Mouse (Mus musculus): ENCODE data around the gene Arid4b.

The Arid4b gene

DNA sequence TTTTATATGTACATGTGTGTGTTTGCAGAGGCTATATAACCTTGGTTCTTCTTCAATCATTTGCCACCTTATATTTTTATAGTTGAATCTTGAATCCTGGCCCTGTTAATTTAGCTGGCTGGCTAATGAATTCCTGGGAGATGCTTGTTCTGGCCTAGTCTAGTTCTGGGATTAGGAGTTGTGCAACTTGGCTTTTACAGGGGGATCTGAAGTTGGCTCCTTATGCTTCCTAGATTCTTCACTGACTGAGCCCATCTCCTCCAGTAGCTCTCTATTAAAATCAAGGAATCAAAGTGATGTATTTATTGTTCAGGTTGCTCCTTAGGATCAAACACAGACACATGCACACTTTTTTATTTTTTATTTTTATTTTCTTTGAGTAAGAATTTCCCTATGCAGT is 3.5 kb upstream of the Arid4b start:
- no peak for DNase-seq (ENCODE audit: extremely low read depth, insufficient read length, low spot score)

DNA sequence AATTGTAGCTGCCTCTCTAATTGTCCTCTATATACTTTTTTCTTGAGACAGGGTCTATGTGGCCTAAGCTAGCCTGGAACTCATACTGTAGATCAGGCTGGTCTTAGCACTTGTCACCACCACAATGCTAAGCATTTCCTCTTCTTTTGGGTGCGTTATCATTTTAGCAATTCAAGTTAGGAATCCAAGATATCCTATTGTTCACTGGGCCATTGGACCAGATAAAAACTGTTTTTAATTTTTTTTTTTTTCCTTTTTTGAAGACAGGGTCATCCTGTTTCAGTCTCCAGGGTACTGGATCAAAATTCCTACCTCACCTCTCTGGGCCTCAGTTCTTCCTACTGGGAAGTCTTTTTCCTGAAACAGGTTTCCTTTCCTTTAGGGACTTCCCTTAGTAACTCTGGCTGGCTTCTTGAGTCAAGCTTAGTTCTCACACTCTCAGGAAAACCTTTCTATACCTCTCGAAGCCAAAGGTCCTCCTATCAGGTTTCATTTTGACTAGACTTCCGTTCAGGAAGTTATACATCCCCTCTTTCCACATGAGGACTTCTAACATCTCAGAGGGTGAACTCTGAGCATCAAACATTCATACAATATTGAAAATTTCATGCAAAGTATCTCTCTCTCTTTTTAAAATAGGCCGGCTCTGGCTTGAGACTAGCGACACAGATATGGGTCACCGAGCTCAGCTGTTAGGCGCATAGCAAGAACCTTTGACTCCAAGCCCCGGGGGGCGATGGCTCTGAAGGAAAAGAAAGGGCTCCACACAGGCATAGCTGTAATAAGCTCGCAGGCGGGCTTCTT is 621 bp upstream of the Arid4b start:
- DNase-seq (ENCODE audit: extremely low read depth, insufficient read length, low spot score) = no peak

DNA sequence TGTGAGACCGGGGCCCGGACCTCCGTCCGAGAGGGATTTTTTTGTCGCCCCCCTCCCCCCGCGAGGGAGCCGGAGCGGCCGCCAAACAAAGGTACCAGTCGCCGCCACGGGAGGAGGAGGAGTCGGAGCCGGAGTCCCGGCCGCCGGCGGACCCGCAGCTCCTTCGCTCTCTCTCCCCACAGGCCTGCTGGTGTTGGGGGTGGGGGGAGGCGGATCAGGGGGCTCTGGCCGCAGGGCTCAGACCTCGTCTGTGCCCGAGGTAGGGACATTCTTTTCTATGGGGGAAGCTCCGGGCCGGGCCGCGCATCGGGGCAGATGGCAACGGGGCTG is 875 bp downstream of the Arid4b start:
- DNase-seq (ENCODE audit: extremely low read depth, insufficient read length, low spot score) = no peak

DNA sequence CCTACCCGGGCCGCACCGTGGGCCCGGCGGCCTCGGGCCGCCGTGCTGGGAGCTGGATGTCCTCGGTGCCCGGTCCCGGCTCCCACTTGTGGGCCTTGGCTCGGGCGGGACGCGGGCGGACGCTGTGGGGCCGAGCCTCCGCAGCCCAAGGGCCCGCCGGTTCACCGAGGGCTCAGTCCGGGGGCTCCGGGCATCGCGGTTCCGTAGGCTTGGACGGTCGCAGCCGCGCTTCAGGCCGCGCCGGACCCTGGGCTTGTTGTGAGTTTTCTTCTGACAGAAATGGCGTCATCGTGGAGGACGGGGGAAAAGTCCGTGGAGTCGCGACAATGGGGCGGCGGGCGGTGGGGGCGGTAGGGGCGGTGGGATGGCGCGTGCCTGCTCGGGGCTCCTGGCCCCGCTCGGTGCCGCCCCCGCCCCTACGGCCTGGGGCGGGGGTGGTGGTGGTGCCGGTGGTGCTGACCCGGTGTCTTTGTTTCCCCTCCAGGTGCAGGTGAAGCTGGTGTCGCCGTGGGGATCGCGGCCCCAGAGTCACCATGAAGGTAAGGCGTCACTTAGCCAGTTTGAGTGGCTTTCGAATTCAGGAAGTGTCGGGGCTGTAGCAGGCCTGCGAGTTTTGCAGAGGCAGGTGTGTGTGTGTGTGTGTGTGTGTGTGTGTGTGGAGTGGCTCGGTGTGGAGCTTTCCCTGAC is 1.5 kb downstream of the Arid4b start:
- peak; percentile 39 for DNase-seq (ENCODE audit: extremely low read depth, insufficient read length, low spot score)

DNA sequence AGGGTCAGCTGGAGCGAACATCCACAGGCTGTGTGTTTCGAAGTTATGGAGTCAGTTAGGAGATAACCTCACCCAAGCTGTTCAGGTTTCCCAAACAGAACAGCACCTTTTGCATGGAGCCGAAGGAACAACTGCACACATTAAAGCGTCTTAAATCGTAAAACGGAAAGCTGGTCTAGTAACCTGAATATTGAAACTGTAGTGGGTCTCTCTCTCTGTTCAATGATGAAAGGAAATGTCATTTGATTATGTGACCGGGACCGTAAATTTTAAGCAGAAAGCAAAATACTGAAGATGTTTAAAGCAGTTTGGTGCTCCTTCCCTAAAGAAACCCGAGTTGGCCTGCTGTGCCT is 2.0 kb downstream of the Arid4b start:
- DNase-seq (ENCODE audit: extremely low read depth, insufficient read length, low spot score) = no peak

DNA sequence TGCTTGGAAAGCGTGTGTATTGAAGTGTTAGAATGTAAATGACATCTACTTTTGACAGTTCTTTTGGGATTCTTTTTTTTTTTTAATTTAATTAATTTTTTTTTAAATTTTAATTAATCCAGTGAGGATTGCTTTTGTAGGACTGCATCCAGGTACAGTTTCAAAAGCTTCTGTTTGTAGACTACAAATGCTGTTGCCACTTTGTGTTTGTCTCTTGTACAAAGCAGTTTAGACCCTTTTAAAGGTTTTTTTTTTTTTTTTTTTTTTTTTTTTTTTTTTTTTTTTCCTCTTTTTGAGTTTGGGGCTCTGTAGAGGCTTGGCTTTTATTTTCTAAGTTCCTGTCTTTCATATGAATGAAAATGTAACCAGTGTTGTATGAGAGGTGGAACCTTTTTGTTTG is 2.7 kb downstream of the Arid4b start:
- no peak for DNase-seq (ENCODE audit: extremely low read depth, insufficient read length, low spot score)

DNA sequence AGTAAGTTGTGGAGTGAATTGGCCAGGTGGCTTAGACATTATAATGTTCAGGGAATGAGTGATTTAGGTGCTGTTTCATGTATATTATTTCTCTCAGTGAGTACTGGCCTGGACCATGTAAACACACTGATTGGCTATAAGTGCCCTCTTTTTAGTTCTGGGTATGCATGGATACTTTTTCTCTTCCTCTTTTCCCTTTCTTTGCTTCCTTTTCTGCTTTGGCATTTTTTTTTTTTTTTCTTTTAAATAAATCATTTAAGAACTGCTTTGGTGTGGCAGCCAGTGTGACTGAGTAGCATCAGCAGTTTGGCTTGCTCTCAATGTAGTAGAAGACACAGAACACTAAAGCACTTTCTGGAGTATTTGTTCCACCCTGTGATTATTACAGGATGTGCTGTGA is 5.0 kb downstream of the Arid4b start:
- no peak for DNase-seq (ENCODE audit: extremely low read depth, insufficient read length, low spot score)

DNA sequence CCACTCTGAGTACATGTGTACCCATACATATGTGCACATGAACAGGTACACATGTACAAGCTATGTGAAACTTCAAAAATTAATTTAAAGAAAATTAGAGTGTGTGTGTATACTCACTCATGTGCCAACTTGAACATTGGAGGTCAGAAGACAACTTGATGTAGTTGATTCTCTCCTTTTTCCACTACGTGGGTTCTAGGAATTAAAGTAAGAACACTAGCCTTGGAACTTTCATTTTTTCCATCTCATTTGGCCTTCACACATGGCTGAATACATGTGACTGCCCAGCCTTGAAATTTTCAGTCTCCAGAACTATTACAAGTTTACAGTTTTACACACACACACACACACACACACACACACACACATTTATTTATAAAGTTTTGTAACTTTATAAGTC is 6.3 kb downstream of the Arid4b start:
- no peak for DNase-seq (ENCODE audit: extremely low read depth, insufficient read length, low spot score)

DNA sequence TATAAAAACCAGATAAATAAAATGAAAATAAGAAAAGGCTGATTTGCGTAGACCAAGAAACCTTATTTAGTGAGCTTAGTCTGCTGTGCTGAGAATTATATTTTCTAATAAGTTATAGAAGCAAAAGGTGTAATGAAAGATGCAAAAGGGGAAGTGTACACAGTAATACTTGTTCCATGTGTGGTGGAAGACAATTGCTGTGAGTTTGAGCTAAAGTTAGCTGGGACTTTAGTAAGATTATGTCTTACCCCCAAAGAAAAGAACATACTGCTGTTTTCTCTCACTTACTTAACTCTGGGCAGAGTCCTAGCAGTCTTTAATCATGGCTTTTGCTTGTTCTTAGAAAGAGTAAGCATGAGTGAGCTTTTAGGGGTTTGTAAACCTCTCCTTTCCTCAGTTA is 11.3 kb downstream of the Arid4b start:
- no peak for DNase-seq (ENCODE audit: extremely low read depth, insufficient read length, low spot score)

DNA sequence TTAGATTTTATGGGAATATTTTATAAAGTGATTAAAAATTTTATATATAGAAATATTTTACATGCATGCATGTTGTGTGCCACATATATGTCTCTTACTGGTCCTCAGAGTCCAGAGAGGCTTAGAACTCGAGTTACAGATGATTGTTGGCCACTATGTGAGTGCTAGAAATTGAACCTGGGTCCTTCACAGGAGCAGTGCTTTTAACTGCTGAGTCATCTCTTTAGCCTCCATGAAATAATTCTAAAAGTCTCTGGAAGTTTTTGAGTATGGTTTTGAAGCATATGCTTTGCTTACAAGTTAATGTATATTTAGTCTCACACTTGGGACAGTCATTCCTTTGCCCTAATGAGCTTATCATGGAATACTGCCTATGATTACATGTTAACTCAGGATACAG is 12.3 kb downstream of the Arid4b start:
- DNase-seq (ENCODE audit: extremely low read depth, insufficient read length, low spot score) = no peak

DNA sequence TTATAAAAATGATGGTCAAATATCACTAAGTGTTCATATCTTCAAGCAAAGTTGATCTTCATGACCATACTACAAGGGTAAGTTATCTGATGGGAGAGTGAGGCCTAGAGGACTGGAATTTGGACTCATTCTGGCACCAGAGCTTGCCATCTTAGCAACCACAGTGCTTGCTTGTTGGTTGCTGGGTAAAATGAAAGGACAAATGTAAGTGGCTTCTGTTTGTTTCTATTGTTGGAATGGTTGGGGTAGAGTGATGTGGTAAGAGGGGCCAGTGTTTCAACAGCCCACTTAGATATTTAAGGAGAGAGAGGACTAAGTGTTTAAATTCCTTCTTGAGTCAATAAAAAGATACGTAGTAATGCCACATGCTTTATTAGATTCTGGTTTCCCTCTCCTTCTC is 25.6 kb downstream of the Arid4b start:
- DNase-seq (ENCODE audit: extremely low read depth, insufficient read length, low spot score) = no peak

DNA sequence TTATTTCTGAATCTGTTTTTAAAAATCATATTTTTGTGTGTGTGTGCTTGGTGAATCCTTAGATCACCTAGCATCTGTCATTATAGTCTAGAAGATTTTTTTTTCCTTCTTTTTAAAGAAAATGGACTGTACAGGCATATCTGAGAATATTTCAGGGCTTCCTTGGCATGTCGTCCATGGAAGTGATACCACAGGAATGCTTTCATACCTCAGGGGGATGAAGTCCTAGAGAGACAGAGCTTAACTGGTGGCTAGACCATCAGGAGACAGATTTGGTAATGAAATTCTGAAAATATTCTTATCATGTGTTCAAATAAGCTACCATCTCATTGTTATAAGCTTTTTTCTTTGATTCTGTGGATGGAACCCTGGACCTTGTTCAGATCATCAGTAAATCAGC is 40.0 kb downstream of the Arid4b start:
- no peak for DNase-seq (ENCODE audit: extremely low read depth, insufficient read length, low spot score)

DNA sequence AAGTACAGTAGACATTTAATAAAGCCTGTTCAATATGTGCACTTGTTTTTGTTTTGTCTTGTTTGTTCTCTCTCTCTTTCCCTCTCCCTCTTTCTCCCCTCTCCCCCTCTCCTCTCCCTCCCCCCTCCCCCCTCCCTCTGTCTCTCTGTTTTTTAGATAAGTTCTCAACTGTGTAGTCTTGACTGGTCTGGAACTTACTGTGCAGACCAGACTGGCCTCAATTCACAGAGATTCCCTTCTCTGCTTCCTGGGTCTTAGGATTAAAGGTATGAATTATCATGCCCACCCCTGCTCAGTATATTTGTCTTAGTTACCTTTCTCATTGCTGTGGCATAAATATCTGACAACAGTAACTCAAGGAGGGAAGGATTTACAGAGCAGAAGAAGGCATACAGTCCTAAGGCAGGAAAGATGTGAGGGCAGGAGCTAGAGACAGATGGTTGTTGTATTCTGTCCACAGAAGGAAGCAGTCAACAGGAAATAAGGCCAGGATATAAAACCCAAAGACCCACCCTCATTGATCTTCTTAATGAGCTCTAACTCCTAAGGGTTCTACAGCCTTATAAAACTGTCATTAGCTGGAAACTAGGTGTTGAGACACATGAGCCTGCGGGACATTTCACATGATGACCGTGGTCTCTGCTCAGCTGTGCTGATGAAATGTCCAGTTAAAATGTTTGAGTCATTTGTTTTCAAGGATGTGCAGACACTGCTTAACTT is 47.3 kb downstream of the Arid4b start:
- DNase-seq (ENCODE audit: extremely low read depth, insufficient read length, low spot score) = no peak

DNA sequence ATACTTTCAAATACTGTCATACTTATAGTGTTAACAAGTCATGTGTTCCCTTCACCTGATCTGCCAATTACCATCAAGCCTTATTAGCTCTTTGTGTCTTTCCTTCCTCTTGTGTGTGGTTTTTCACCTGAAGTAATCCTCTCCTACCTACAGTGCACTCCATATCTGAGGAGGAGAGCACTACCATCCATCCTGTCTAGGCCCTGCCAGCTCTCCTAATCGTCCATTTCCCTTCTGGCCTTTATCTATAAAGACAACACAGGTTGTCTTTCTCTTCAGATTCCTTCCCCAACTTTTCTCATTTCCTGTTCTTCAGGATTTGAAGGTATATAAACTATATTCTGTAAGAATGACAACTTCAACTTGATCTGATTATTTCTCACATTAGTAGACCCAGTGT is 48.1 kb downstream of the Arid4b start:
- no peak for DNase-seq (ENCODE audit: extremely low read depth, insufficient read length, low spot score)

DNA sequence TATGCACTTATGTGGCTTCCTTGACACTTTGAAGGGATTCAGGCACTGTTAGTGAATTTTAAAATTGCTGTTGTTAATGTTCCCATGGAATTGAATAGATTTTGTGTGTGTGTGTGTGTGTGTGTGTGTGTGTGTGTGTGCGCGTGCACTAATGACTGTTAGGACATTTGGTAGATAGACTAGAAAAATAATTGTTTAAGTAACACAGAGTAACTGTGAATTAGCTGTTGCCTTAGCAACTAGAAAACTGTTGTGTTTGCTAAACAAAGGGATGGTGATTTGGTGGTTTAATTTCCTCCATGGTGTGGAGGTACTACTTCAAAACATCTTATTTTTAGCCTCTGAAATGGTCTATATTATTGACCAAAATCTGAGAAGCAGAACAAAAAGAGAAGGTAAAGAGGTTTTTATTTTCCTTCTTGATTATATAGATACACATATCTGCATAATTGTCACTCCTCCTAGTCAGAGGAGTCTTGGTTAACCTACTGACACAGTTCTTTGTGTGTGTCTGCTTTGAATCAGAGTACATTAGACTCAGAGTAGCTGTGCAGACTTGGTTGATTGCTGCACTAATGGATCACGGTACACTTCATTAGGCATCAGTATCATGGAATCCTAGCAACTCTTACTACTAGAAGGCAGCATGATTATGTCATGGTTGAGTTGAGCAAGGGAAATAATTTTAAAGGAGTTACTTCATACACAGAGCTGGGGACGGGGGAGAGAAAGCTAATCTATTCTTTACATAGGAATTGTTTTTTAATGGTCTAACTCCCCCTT is 50.9 kb downstream of the Arid4b start:
- DNase-seq (ENCODE audit: extremely low read depth, insufficient read length, low spot score) = no peak

DNA sequence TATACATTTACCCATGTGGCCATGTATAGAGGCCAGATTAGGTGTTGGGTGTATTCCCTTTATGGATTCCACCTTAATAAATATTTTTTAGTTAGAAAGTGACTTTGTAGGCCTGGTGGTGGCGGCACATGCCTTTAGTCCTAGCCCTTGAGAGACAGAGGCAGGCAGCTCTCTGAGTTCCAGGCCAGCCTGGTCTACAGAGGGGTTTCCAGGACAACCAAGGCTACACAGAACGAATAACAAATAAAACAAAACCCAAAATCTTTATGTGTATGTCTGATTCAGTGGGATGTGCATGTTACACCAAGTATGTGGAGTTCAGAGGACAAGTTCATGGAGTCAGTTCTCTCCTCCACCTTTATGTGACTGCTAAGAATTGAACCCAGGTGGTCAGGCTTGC is 52.8 kb downstream of the Arid4b start:
- DNase-seq (ENCODE audit: extremely low read depth, insufficient read length, low spot score) = no peak

DNA sequence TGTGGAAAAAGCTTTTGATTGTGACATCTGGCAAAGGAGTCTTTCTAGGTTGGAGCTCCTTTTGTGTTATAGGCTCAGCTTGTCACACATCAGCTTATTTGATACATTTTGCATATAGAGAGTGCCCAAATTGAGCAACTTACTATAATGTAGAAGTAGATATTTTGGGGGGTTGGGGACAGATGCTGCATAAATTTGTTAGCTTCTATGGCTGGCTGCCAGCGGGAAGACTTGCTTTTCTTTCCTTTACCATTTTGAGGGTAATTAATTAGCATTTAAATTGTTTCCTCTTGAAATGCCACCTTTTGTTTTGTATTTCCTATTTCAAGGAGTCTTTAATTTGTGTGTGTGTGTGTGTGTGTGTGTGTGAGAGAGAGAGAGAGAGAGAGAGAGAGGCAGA is 68.6 kb downstream of the Arid4b start:
- no peak for DNase-seq (ENCODE audit: extremely low read depth, insufficient read length, low spot score)

DNA sequence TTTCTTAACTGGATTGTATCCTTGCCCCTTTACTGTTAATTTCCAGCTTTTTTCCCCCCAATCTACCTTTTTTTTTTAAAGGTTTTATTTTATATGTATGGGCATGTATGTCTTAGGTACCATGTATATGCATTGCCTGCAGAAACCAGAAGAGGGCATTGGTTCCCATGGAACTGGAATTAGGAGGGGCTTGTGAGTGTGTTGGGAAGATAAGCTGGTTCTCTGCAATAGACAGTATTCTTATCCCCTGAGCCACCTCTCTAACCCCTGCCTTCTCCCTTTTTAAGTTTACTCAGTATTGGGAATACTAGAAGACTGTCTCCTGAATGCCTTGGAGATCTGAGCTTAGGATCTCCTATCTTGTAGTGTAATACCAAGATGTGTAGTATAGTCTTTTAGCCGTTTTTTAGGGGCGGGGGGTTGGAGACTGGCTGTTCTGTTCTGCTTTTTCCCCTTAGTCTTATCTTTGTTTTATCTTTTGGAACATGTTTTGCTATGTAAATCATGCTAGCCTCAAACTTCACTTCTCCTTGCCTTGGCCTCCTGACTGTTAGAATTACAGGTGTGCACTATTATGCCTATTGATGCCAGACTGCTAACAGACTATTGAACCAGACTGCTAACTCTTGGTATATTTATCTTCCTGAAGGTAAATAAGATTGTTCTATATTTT is 79.4 kb downstream of the Arid4b start:
- DNase-seq (ENCODE audit: extremely low read depth, insufficient read length, low spot score) = no peak

DNA sequence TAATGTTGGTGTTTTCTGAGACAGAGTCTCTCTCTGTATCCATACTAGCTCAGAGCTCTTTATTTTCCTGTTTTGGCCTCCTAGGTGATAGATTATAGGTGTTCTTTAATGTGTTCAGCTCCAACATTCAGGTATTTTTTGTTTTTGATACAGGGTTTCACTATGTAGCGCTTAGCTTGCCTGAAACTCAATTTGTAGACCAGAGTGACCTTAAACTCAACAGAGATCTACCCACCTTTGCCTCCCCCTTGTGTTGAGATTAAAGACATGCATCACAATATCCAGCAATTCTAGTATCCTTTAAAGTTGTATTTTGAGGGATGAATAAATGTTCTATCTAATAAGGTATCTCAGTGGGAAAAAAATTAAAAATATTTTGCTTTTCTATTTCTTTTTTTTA is 115.0 kb downstream of the Arid4b start:
- DNase-seq (ENCODE audit: extremely low read depth, insufficient read length, low spot score) = no peak

DNA sequence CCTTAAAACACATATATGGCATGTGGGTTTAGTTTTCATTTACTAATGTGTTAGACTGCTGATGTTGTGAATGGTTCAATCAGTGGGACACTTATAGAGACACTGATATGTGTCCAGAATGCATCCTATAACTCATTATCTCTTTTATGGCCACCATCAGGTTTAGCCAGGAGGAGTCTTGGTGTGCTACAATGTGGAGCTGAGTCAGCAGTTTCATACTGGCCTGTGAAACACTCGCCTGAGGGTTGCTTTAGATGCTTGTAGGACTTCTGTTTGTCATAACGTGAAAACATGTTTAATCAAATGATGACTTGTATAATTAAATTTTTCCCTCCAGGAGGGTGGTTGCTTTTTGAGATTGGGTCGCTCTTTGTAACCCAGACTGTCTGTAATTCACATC is 116.6 kb downstream of the Arid4b start:
- DNase-seq (ENCODE audit: extremely low read depth, insufficient read length, low spot score) = no peak

DNA sequence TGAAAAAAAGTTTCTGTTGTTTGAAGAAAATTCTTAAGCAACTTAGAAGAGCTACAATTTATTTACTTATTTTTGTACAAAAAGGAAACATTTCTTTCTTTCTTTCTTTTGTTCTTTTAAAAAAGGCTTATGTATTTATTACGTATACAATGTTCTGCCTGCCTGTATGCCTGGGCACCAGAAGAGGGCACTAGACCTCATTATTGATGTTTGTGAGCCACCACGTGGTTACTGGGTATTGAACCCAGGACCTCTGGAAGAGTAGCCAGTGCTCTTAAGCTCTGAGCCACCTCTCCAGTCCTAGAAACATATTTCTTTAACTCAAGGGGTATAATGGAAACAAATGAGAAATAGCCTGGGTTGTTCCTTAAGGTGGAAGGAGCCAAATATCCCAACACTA is 182.9 kb downstream of the Arid4b start:
- DNase-seq (ENCODE audit: extremely low read depth, insufficient read length, low spot score) = no peak

Measured in 3134 (cell line).